Mouse (Mus musculus) E14TG2a.4 (cell line): ENCODE measurements at regions not wholly inside any gene's neighbourhood (a gene's known extent, or its start where the extent isn't known, plus 50 kb on each side); places are given as distances from the start of the nearest gene placed in this dataset.

ENCODE experiments used
- H3K27me3 ChIP-seq: 2 replicates; pipeline ENCODE4 v1.6.1; 2014; ENCODE audit warnings: low read length, control low read depth; ENCODE audit not compliant: insufficient read depth
- H3K36me3 ChIP-seq: 2 replicates; pipeline ENCODE4 v1.6.1; 2014; ENCODE audit warnings: low read length, control low read depth; ENCODE audit not compliant: insufficient read depth
- H3K4me1 ChIP-seq: replicated peaks from 2 replicates; pipeline ENCODE4 v1.6.1; 2014; ENCODE audit warnings: low read depth, low read length, control low read depth
- H3K4me3 ChIP-seq: replicated peaks from 2 replicates; pipeline ENCODE4 v1.5.1; 2014; ENCODE audit warnings: mild to moderate bottlenecking, low read length
- H3K9me3 ChIP-seq: 2 replicates; pipeline ENCODE4 v1.6.1; 2014; ENCODE audit warnings: low read length, control low read depth
- CTCF ChIP-seq: conservative IDR thresholded peaks from 2 replicates; pipeline ENCODE4 v1.5.1; 2014; ENCODE audit warnings: low read length
- NANOG ChIP-seq: IDR thresholded peaks from 2 replicates; pipeline ENCODE4 v1.6.1; 2014; ENCODE audit warnings: borderline replicate concordance, low read length, mixed read lengths
- POU5F1 ChIP-seq: IDR thresholded peaks from 2 replicates; pipeline ENCODE4 v1.6.1; 2014; ENCODE audit warnings: low read length, borderline replicate concordance

DNA sequence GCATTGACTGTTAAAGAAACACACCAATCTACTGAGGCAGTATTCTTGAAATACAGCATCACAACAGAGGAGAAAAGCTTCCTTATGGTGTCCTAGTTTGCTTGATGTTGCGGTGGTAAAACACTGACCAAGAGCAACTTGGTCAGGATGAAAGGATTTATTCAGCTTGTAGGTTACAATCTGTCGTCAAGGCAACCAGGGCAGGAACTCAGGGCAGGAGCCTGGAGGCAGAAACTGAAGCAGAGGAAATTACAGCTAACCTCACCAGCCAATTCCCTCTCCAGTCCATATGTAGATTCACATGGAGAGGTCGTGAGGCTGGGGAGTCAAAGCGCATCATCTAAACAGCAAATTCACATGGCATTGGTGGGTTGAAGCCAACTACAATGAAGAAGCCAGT, 86.3 kb upstream of the Rxfp2 start:
- no peaks in the 10 kb centered on the region for H3K27me3 ChIP-seq
- TF ChIP-seq CTCF = no peak
- TF ChIP-seq NANOG = no peak
- TF ChIP-seq POU5F1 = no peak
- no peak overlapping the region for H3K4me3 ChIP-seq
- H3K9me3 ChIP-seq = no peaks in the 10 kb centered on the region
- 0 out of 2 replicates have a peak, but pooled peaks cover 4% of the 10 kb centered on the region for H3K4me1 ChIP-seq
- no peaks in the 10 kb centered on the region for H3K36me3 ChIP-seq

DNA sequence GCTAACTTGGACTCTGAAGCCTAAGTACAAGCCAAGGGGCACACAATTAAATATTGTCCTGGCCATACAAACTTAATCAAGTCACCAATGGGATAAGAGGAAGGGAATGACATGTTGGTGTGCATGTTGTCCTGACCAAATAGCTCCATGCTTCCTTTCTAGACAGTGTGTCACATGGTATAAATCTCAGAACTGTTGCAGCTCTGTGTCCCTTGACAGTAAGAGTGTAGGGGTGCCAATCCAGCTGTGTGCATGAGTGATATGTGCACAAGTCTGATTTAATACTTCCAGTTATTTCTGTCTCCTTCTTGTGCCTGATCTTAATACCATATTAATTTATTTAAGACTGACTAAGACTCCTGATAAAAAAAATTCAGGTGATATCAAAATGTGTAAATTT, 72.8 kb upstream of the Rxfp2 start:
- Histone ChIP-seq H3K36me3 (no peaks in the 10 kb centered on the region), H3K9me3 (no peaks in the 10 kb centered on the region), H3K4me3 (no peak overlapping the region), H3K4me1 (no peaks in the 10 kb centered on the region), H3K27me3 (peaks cover 6% of the 10 kb centered on the region; the same call in 1 of the 2 replicates)
- TF ChIP-seq CTCF (no peak), POU5F1 (no peak), NANOG (no peak)

DNA sequence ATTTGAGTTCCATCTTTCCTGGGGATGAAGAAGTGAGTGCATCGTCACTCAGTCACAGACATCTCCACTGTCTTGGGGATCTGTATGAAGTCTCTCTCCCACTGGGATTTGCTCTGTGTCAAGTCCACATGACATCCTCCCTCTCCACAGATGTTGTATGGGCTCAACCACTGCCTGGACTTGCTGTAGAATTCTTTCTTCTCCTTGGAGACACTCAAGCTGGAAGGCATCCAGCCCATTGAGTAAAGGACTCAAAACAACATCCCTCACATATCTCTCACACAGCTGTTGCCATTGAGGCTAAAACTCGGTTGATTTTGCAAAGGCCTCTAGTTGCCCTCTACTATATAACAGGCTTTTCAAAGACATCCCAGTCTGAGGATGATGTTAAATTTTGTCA, 71.0 kb upstream of the Rxfp2 start:
- no peaks in the 10 kb centered on the region for H3K9me3 ChIP-seq
- no peaks in the 10 kb centered on the region for H3K36me3 ChIP-seq
- no peak overlapping the region for H3K4me3 ChIP-seq
- H3K27me3 ChIP-seq = peaks cover 3% of the 10 kb centered on the region; the same call in 1 of the 2 replicates
- no peak for TF ChIP-seq CTCF
- no peak for TF ChIP-seq POU5F1
- no peak for TF ChIP-seq NANOG
- no peaks in the 10 kb centered on the region for H3K4me1 ChIP-seq

DNA sequence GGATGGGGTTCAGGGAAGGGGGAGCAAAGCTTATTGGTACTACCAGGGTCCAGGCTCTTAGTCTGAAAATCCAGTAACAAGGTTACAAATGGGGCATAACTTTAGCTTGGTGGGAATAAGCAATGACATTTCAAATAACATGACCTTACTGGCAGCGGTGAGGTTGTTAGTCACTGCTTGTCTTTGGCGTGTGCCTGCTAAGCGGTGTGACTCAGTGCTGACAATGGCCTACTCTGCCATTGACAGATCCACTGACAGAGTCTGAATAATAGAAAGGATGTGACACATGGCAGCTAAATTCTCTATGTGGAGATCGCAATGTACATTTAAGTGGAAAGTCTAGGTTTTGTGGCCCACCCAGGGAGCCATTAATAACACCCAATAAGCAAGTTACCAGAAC, 61.5 kb upstream of the Rxfp2 start:
- TF ChIP-seq CTCF (no peak), POU5F1 (no peak), NANOG (no peak)
- Histone ChIP-seq H3K27me3 (no peaks in the 10 kb centered on the region), H3K36me3 (no peaks in the 10 kb centered on the region), H3K4me1 (no peaks in the 10 kb centered on the region), H3K9me3 (peaks cover 4% of the 10 kb centered on the region), H3K4me3 (no peak overlapping the region)

DNA sequence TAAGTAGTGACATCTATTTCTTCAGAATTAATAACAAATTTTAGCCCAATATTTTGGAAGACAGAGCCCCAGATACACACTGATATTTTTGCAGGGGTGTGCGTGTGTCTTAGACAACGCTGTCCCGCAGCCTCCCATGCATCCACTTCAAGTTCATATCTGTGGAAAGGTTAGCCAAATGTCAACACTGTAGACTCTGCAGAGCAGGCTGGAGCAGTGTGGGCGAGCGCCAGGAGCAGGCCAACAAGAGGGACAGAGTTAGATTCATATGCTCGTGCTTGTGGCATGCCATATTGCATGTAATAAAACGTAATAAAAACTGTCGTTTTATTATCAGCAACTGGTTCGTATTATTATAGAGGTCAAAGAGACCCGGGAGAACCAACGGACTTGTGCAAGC, 57.3 kb upstream of the Rxfp2 start:
- no peak overlapping the region for H3K4me3 ChIP-seq
- no peaks in the 10 kb centered on the region for H3K36me3 ChIP-seq
- TF ChIP-seq NANOG (no peak), POU5F1 (no peak), CTCF (no peak)
- H3K9me3 ChIP-seq = peaks cover 4% of the 10 kb centered on the region
- H3K4me1 ChIP-seq = peaks cover 15% of the 10 kb centered on the region
- no peaks in the 10 kb centered on the region for H3K27me3 ChIP-seq

DNA sequence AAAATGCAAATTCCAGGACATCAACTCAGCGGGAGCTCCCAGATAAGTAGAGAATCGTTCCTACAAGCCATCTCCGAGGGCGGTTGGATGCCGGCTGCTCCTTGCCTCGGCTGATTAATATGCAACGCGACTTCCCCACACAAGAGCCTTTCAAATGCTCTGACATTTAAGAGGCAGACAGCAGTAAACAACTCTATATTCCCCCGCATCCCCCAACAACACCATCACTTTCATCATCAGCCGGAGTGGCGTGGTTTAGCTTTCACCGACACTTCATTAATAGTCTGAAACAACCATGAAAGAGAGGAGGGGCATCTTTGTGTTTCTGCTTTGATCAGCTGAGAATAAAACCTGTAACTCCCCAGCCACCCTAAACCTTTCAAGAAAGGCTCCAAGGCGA, 53.7 kb upstream of the Rxfp2 start:
- no peak overlapping the region for H3K4me3 ChIP-seq
- H3K36me3 ChIP-seq = no peaks in the 10 kb centered on the region
- no peaks in the 10 kb centered on the region for H3K9me3 ChIP-seq
- no peaks in the 10 kb centered on the region for H3K27me3 ChIP-seq
- TF ChIP-seq POU5F1 = no peak
- H3K4me1 ChIP-seq = peaks cover 15% of the 10 kb centered on the region
